Mouse (Mus musculus): Measurements from ENCODE around the gene Lipa. TPM values are rescaled to one million over a fixed set of nuclear protein-coding genes. Genes with fewer than 3 reads are reported as not detected.

The Lipa gene
- total and polyA plus RNA-seq, 3 experiments, result 19.3 to 63.4 (median 38.1) TPM

DNA sequence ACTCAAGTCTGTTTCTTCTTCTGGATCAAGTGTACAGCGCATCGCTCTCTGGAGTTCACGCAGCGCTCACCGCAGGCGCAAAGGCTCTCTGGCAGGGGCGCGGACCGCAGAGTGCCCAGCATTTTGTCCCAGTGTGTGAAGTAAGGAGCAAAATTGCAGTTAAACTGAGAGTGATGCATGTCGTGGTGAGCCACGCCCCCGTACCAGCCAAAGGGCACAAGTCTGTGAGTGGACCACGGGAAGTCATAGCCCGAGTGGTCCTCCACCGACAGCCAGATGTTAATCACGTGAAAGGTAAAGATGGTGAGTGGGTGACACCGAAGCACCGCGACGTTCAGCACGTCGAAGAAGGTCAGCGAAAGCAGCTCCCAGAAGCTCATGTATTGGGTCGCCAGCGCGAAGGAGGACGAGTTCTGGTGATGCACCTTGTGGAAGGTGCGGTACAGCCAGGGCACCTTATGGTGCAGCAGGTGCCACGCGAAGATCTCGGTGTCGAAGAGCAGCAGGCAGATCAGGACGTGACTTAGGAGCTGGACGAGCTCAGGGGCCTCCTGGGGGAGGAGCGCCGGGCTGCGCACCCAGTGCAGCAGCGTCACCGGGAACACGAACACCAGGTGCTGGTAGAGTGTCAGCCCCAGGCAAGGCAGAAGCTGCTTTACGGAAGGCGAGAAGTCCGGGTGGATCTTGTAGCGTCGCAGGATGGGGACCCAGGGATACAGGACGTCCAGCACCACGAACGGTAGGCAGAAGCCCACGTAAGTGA is 52.9 kb downstream of the Lipa start:
- H3K36me3 ChIP-seq (replicated peaks in 1 of 2; ENCODE audit: control insufficient read depth in 1 of 2, insufficient read depth in 1 of 2, low read length in 1 of 2), result no peaks in the 10 kb centered on the region
- TF ChIP-seq TBP (conservative IDR thresholded peaks at IDR 0.05; ENCODE audit: low read depth, low read length) (no peak), ZMIZ1 (IDR thresholded peaks at IDR 0.05; ENCODE audit: low read depth, low read length) (no peak), UBTF (IDR thresholded peaks at IDR 0.05; ENCODE audit: low read depth, low read length) (no peak), ZC3H11A (IDR thresholded peaks at IDR 0.05; ENCODE audit: low read depth, low read length) (no peak), ZNF384 (IDR thresholded peaks at IDR 0.05; ENCODE audit: low read depth, low read length) (no peak), ETS1 (conservative IDR thresholded peaks at IDR 0.05; ENCODE audit: low read depth, low read length) (no peak), BHLHE40 (IDR thresholded peaks at IDR 0.05; ENCODE audit: low read depth, low read length) (no peak), JUND (conservative IDR thresholded peaks at IDR 0.05; ENCODE audit: low read depth, low read length) (no peak), MAZ (IDR thresholded peaks at IDR 0.05; ENCODE audit: low read depth, low read length) (no peak), POLR2AphosphoS2 (IDR thresholded peaks at IDR 0.05; ENCODE audit: low read depth, low read length) (no peak), ELF1 (IDR thresholded peaks at IDR 0.05; ENCODE audit: low read depth, low read length) (no peak)
- H3K9me3 ChIP-seq (replicated peaks; ENCODE audit: low read length), result no peaks in the 10 kb centered on the region
- dilution Hi-C loops (cut with MboI; ENCODE audit: extremely low pct_ligation_motif_present, extremely low pct_unique_long_range_greater_than_20kb, low sequenced_read_pairs), result no loop called here
- no peak overlapping the region for H3K9ac ChIP-seq (ENCODE audit: insufficient read depth, low read depth)
- H3K4me1 ChIP-seq (ENCODE audit: control insufficient read depth in 1 of 2, insufficient read depth in 2 of 2), result peaks cover 8 to 11% of the 10 kb centered on the region in 2 experiments
- in situ Hi-C loops (cut with MboI; ENCODE audit: low pct_ligation_motif_present, low pct_unique_long_range_greater_than_20kb, low sequenced_read_pairs), result loop anchor here (10.0 kb wide), 2 partner anchors 140 to 230 kb away; no protein-coding TSS in a partner anchor
- peak overlapping the region; percentile 78 for H3K4me2 ChIP-seq (ENCODE audit: insufficient read depth, low read depth, poor library complexity, severe bottlenecking)
- DNase-seq (ENCODE audit: extremely low read depth), result no peak
- no peak overlapping the region for H3K27ac ChIP-seq (ENCODE audit: insufficient read depth, low read depth)
- H3K27me3 ChIP-seq (replicated peaks), result no peaks in the 10 kb centered on the region
- H3K79me2 ChIP-seq (replicated peaks; ENCODE audit: control insufficient read depth, extremely low read depth, insufficient read depth, poor library complexity, severe bottlenecking), result no peaks in the 10 kb centered on the region
- H3K4me3 ChIP-seq (replicated peaks in 1 of 3; ENCODE audit: low read depth in 2 of 3, low read length in 2 of 3, poor library complexity in 1 of 3), result peak overlapping the region; percentile 15 to 45 (median 17)

GRCm38 (mm10) chr19:34471703-34472102 is 55.6 kb downstream of the Lipa start:
- peak in 1 of 2 experiments; percentile 34; a peak in 2 of 4 replicates for TF ChIP-seq CTCF (conservative IDR thresholded peaks at IDR 0.05 in 1 of 2, IDR thresholded peaks at IDR 0.05 in 1 of 2; ENCODE audit: low read depth in 2 of 2, low read length in 2 of 2)
- no peak for TF ChIP-seq EP300 (IDR thresholded peaks at IDR 0.05; ENCODE audit: low read length)
- no peak for TF ChIP-seq TBP (conservative IDR thresholded peaks at IDR 0.05; ENCODE audit: low read depth, low read length)
- peak; percentile 79 for TF ChIP-seq MAFK (IDR thresholded peaks at IDR 0.05; ENCODE audit: insufficient replicate concordance, low read length)
- TF ChIP-seq JUN (IDR thresholded peaks at IDR 0.05; ENCODE audit: insufficient read depth, low read depth, low read length), result no peak
- no peak for TF ChIP-seq ZMIZ1 (IDR thresholded peaks at IDR 0.05; ENCODE audit: low read depth, low read length)
- no peak for TF ChIP-seq CHD1 (IDR thresholded peaks at IDR 0.05; ENCODE audit: low read depth, low read length)
- TF ChIP-seq E2F4 (IDR thresholded peaks at IDR 0.05; ENCODE audit: insufficient replicate concordance, low read depth, low read length), result no peak
- in situ Hi-C loops (cut with MboI; ENCODE audit: low pct_ligation_motif_present, low pct_unique_long_range_greater_than_20kb, low sequenced_read_pairs), result loop anchor here (10.0 kb wide), 2 partner anchors 137 to 227 kb away; no protein-coding TSS in a partner anchor
- Histone ChIP-seq H3K27me3 (replicated peaks) (no peaks in the 10 kb centered on the region), H3K9ac (ENCODE audit: insufficient read depth, low read depth) (no peak overlapping the region), H3K79me2 (replicated peaks; ENCODE audit: control insufficient read depth, extremely low read depth, insufficient read depth, poor library complexity, severe bottlenecking) (no peaks in the 10 kb centered on the region), H3K4me2 (ENCODE audit: insufficient read depth, low read depth, poor library complexity, severe bottlenecking) (no peak overlapping the region), H3K36me3 (replicated peaks in 1 of 2; ENCODE audit: control insufficient read depth in 1 of 2, insufficient read depth in 1 of 2, low read length in 1 of 2) (no peaks in the 10 kb centered on the region), H3K27ac (ENCODE audit: insufficient read depth, low read depth) (no peak overlapping the region), H3K4me1 (ENCODE audit: control insufficient read depth in 1 of 2, insufficient read depth in 2 of 2) (peaks cover 8% of the 10 kb centered on the region in 2 experiments), H3K4me3 (replicated peaks in 1 of 3; ENCODE audit: low read depth in 2 of 3, low read length in 2 of 3, poor library complexity in 1 of 3) (no peak overlapping the region), H3K9me3 (replicated peaks; ENCODE audit: low read length) (no peaks in the 10 kb centered on the region)
- dilution Hi-C loops (cut with MboI; ENCODE audit: extremely low pct_ligation_motif_present, extremely low pct_unique_long_range_greater_than_20kb, low sequenced_read_pairs), result no loop called here
- DNase-seq (ENCODE audit: extremely low read depth), result no peak
